Mouse (Mus musculus): ENCODE measurements at regions not wholly inside any gene's neighbourhood (a gene's known extent, or its start where the extent isn't known, plus 50 kb on each side); places are given as distances from the start of the nearest gene placed in this dataset.

- DNase-seq (ENCODE audit: extremely low spot score, low spot score), result no peak
Measured at GRCm38 (mm10) chr1:154116188-154116710, 84.7 kb upstream of the Zfp648 start.

- DNase-seq (ENCODE audit: extremely low spot score, low spot score), result peak; percentile 20
Measured at GRCm38 (mm10) chr1:154117346-154117687, 83.7 kb upstream of the Zfp648 start.

GRCm38 (mm10) chr1:154117688-154118373 lies 83.2 kb upstream of the Zfp648 start:
- DNase-seq (ENCODE audit: extremely low spot score, low spot score), result peak; percentile 20

GRCm38 (mm10) chr1:154118374-154119004 lies 82.5 kb upstream of the Zfp648 start:
- DNase-seq (ENCODE audit: extremely low spot score, low spot score), result peak; percentile 64

- no peak for DNase-seq (ENCODE audit: extremely low spot score, low spot score)
Measured at GRCm38 (mm10) chr1:154119611-154120010, 81.4 kb upstream of the Zfp648 start.

- no peak for DNase-seq (ENCODE audit: extremely low spot score, low spot score)
Measured at GRCm38 (mm10) chr1:154120693-154121092, 80.3 kb upstream of the Zfp648 start.

- DNase-seq (ENCODE audit: extremely low spot score, low spot score), result no peak
Measured at GRCm38 (mm10) chr1:154124981-154125380, 76.0 kb upstream of the Zfp648 start.

- no peak for DNase-seq (ENCODE audit: extremely low spot score, low spot score)
Measured at GRCm38 (mm10) chr1:154126487-154126886, 74.5 kb upstream of the Zfp648 start.

GRCm38 (mm10) chr1:154139488-154139887 lies 61.5 kb upstream of the Zfp648 start:
- no peak for DNase-seq (ENCODE audit: extremely low spot score, low spot score)

- no peak for DNase-seq (ENCODE audit: extremely low spot score, low spot score)
Measured at GRCm38 (mm10) chr1:154143691-154144090, 57.3 kb upstream of the Zfp648 start.

- DNase-seq (ENCODE audit: extremely low spot score, low spot score), result no peak
Measured at GRCm38 (mm10) chr1:154147001-154147571, 53.9 kb upstream of the Zfp648 start.

- DNase-seq (ENCODE audit: extremely low spot score, low spot score), result no peak
Measured at GRCm38 (mm10) chr1:154148948-154149347, 52.0 kb upstream of the Zfp648 start.

GRCm38 (mm10) chr1:154149431-154150143 lies 51.4 kb upstream of the Zfp648 start:
- DNase-seq (ENCODE audit: extremely low spot score, low spot score), result no peak

GRCm38 (mm10) chr1:154150167-154150851 lies 50.7 kb upstream of the Zfp648 start:
- DNase-seq (ENCODE audit: extremely low spot score, low spot score), result no peak

Data from neural tube, embryonic 10.5 days (tissue).